In genomic region chr9:40617036-40617675, GRCm38 (mm10) we compare ENCODE assay signal across 10 mouse cellular contexts. TPM values are rescaled to one million over a fixed set of nuclear protein-coding genes. Genes with fewer than 3 reads are reported as not detected.
A peak's percentile ranks its signal among the peaks of the same experiment; 100 is the strongest.
DNase-seq lines count a peak whose midpoint lies in the region; ATAC-seq and TF ChIP-seq lines count a peak whose summit lies in the region.
"Had no signal": no experiment of that assay in that cellular context is flagged by ENCODE, and none has a peak within 500 bp of the region (broad histone marks: within the 10 kb centered on the region; RNA-seq: fewer than 3 reads in every experiment).

No protein-coding gene starts in this region.

- WGBS in kidney, embryonic 15.5 days = 3% methylated on average over 20 of the region's 20 CpGs
- WGBS in kidney, adult 2 months = 4% methylated on average over 20 of the region's 20 CpGs
- 1% methylated on average over 20 of the region's 20 CpGs for WGBS in embryonic facial prominence, embryonic 10.5 days
- 4% methylated on average over 20 of the region's 20 CpGs for WGBS in intestine, embryonic 16.5 days
- 1% methylated on average over 20 of the region's 20 CpGs for WGBS in neural tube, embryonic 12.5 days

- peaks cover 24% of the 10 kb centered on the region for H3K4me1 ChIP-seq in kidney, embryonic 15.5 days
- no peaks in the 10 kb centered on the region for H3K4me1 ChIP-seq in kidney, adult 2 months (ENCODE audit: control insufficient read depth, insufficient read depth, low read length)
- peaks cover 37% of the 10 kb centered on the region for H3K4me1 ChIP-seq in embryonic facial prominence, embryonic 10.5 days
- H3K4me1 ChIP-seq in intestine, embryonic 16.5 days (ENCODE audit: control insufficient read depth, insufficient read depth, low read length) = peaks cover 8% of the 10 kb centered on the region; the same call in 1 of the 2 replicates
- H3K4me1 ChIP-seq in neural tube, embryonic 12.5 days = peaks cover 17% of the 10 kb centered on the region

- no peaks in the 10 kb centered on the region for H3K27me3 ChIP-seq in kidney, embryonic 15.5 days
- H3K27me3 ChIP-seq in kidney, adult 2 months (replicated peaks; ENCODE audit: control insufficient read depth, insufficient read depth, low read length) = no peaks in the 10 kb centered on the region
- peaks cover 4% of the 10 kb centered on the region; the same call in 1 of the 2 replicates for H3K27me3 ChIP-seq in embryonic facial prominence, embryonic 10.5 days (replicated peaks; ENCODE audit: low read depth, poor library complexity, severe bottlenecking)
- H3K27me3 ChIP-seq in intestine, embryonic 16.5 days (replicated peaks; ENCODE audit: control insufficient read depth, insufficient read depth, low read length) = no peaks in the 10 kb centered on the region; the same call in none of the 2 replicates
- H3K27me3 ChIP-seq in neural tube, embryonic 12.5 days (replicated peaks) = no peaks in the 10 kb centered on the region

- 0 out of 2 replicates have a peak overlapping the region, but pooled peaks have one; percentile 14 for H3K9ac ChIP-seq in kidney, embryonic 15.5 days
- H3K9ac ChIP-seq in intestine, embryonic 16.5 days (ENCODE audit: low read depth, low read length) = no peak overlapping the region
- H3K9ac ChIP-seq in neural tube, embryonic 12.5 days = peak overlapping the region; percentile 51

- no peak for TF ChIP-seq CTCF in kidney, adult 2 months (conservative IDR thresholded peaks at IDR 0.05; ENCODE audit: insufficient read depth, insufficient read length, low read depth, low read length)

- H3K9me3 ChIP-seq in kidney, embryonic 15.5 days (replicated peaks) = no peaks in the 10 kb centered on the region
- H3K9me3 ChIP-seq in embryonic facial prominence, embryonic 10.5 days = no peaks in the 10 kb centered on the region
- no peaks in the 10 kb centered on the region for H3K9me3 ChIP-seq in intestine, embryonic 16.5 days (ENCODE audit: control insufficient read depth, low read length)
- no peaks in the 10 kb centered on the region for H3K9me3 ChIP-seq in neural tube, embryonic 12.5 days

- no peak overlapping the region for H3K27ac ChIP-seq in kidney, embryonic 15.5 days
- H3K27ac ChIP-seq in kidney, adult 2 months (ENCODE audit: insufficient read depth, low read depth, low read length) = no peak overlapping the region
- H3K27ac ChIP-seq in embryonic facial prominence, embryonic 10.5 days (replicated peaks) = peak overlapping the region; percentile 80
- no peak overlapping the region for H3K27ac ChIP-seq in intestine, embryonic 16.5 days (ENCODE audit: low read length)
- peak overlapping the region; percentile 57 for H3K27ac ChIP-seq in neural tube, embryonic 12.5 days

- no peak for DNase-seq in kidney, adult 2 months
- DNase-seq in embryonic facial prominence, embryonic 10.5 days (ENCODE audit: low spot score) = peak; percentile 67
- DNase-seq in kidney, postnatal 14 days = no peak
- DNase-seq in thymus, postnatal 0 days (ENCODE audit: low spot score) = no peak

- H3K4me3 ChIP-seq in kidney, embryonic 15.5 days (replicated peaks) = peak overlapping the region; percentile 31
- H3K4me3 ChIP-seq in kidney, adult 2 months (ENCODE audit: insufficient read depth, low read depth, low read length) = no peak overlapping the region
- peak overlapping the region; percentile 52 for H3K4me3 ChIP-seq in embryonic facial prominence, embryonic 10.5 days
- H3K4me3 ChIP-seq in intestine, embryonic 16.5 days (ENCODE audit: low read length) = no peak overlapping the region
- H3K4me3 ChIP-seq in neural tube, embryonic 12.5 days = peak overlapping the region; percentile 21

- ATAC-seq in kidney, embryonic 15.5 days (replicated peaks; ENCODE audit: low FRiP score) = peak; percentile 49; the same call in 1 of the 2 replicates
- peak; percentile 56; the same call in 1 of the 2 replicates for ATAC-seq in intestine, embryonic 16.5 days
- ATAC-seq in neural tube, embryonic 12.5 days (ENCODE audit: low FRiP score, low read depth) = peak; percentile 82
- ATAC-seq in erythroblast, adult 5-6 weeks (replicated peaks; ENCODE audit: low FRiP score, poor library complexity, severe bottlenecking) = no peak

- peak overlapping the region; percentile 63 for H3K4me2 ChIP-seq in kidney, embryonic 15.5 days
- H3K4me2 ChIP-seq in intestine, embryonic 16.5 days (ENCODE audit: low read depth, low read length) = peak overlapping the region; percentile 21
- H3K4me2 ChIP-seq in neural tube, embryonic 12.5 days (replicated peaks) = peak overlapping the region; percentile 60

- no peak for TF ChIP-seq POLR2A in kidney, adult 2 months (IDR thresholded peaks at IDR 0.05; ENCODE audit: low read depth, low read length)

- no peaks in the 10 kb centered on the region for H3K36me3 ChIP-seq in kidney, embryonic 15.5 days
- H3K36me3 ChIP-seq in kidney, adult 2 months (ENCODE audit: control insufficient read depth, insufficient read depth, low read length) = no peaks in the 10 kb centered on the region
- no peaks in the 10 kb centered on the region for H3K36me3 ChIP-seq in embryonic facial prominence, embryonic 10.5 days (replicated peaks)
- H3K36me3 ChIP-seq in intestine, embryonic 16.5 days (ENCODE audit: control insufficient read depth, insufficient read depth, low read length) = no peaks in the 10 kb centered on the region
- H3K36me3 ChIP-seq in neural tube, embryonic 12.5 days = no peaks in the 10 kb centered on the region

RNA-seq across cellular contexts. Expression of gene Gm21915, which starts 53.3 kb away (rescaled TPM):
- polyA plus RNA-seq in kidney, embryonic 15.5 days (2015; fragmentation: Nextera tagmentation; extraction: Ambion mirVana) = not detected in 2 replicates
- not detected in 2 replicates for polyA plus RNA-seq in kidney, adult 2 months (2012; rRNA removed)
- not detected in 2 replicates for polyA plus RNA-seq in embryonic facial prominence, embryonic 10.5 days (2016; fragmentation: Nextera tagmentation; extraction: Ambion mirVana)
- not detected in 2 replicates for polyA plus RNA-seq in intestine, embryonic 16.5 days (2015; fragmentation: Nextera tagmentation; extraction: Ambion mirVana)
- polyA plus RNA-seq in neural tube, embryonic 12.5 days (2016; fragmentation: Nextera tagmentation; extraction: Ambion mirVana) = not detected in 2 replicates
- not detected in 2 replicates for total RNA-seq in erythroblast, adult 5-6 weeks (2015; ENCODE audit: low replicate concordance)
- not detected in 2 replicates for total RNA-seq in erythroblast, adult 5-6 weeks (2017; ENCODE audit: low replicate concordance)
- polyA plus RNA-seq in thymus, postnatal 0 days (2015; fragmentation: Nextera tagmentation; extraction: Ambion mirVana) = not detected in 2 replicates
- total RNA-seq: heart, adult 8-10 months had no signal
- polyA plus RNA-seq: small intestine, adult 2 months had no signal

Comparison
In these comparisons a context has a peak if more than half of its experiments do, and no peak if none do; other contexts are left out.
1. H3K4me3 ChIP-seq: peak in kidney, embryonic 15.5 days (single experiment), embryonic facial prominence, embryonic 10.5 days (single experiment) and neural tube, embryonic 12.5 days (single experiment); none in kidney, adult 2 months (single experiment) and intestine, embryonic 16.5 days (single experiment).
2. H3K27ac ChIP-seq: peak in embryonic facial prominence, embryonic 10.5 days (single experiment) and neural tube, embryonic 12.5 days (single experiment); none in kidney, embryonic 15.5 days (single experiment), kidney, adult 2 months (single experiment) and intestine, embryonic 16.5 days (single experiment).
3. Peak in every context shown above with its lines, with median percentiles within 50 percentile points of each other: H3K4me2 ChIP-seq.